Mouse (Mus musculus): ENCODE measurements around the gene Rnf20. TPM values are rescaled to one million over a fixed set of nuclear protein-coding genes. Genes with fewer than 3 reads are reported as not detected.
A peak's percentile ranks its signal among the peaks of the same experiment; 100 is the strongest.
"Not testable (repeated sequence)": the region's sequence is repeated elsewhere in the genome, so short reads cannot be mapped to it uniquely, and the experiment has no call there.

Rnf20 gene
- polyA plus RNA-seq, 1 experiment, result 46.9 TPM

- Histone ChIP-seq H3K4me1 (ENCODE audit: control insufficient read depth, insufficient read depth, low read length) (peaks cover 13% of the 10 kb centered on the region), H3K27ac (ENCODE audit: insufficient read depth, low read depth, low read length) (no peak overlapping the region), H3K4me3 (ENCODE audit: insufficient read depth, low read length) (no peak overlapping the region)
- no peak for TF ChIP-seq CTCF (IDR thresholded peaks at IDR 0.05; ENCODE audit: low read depth, low read length)
- no peak for TF ChIP-seq POLR2A (IDR thresholded peaks at IDR 0.05; ENCODE audit: borderline replicate concordance, low read depth, low read length)
Measured at GRCm38 (mm10) chr4:49604016-49604546, 27.7 kb upstream of the Rnf20 start.

GRCm38 (mm10) chr4:49604616-49605015, 27.2 kb upstream of the Rnf20 start:
- Histone ChIP-seq H3K4me3 (ENCODE audit: insufficient read depth, low read length) (no peak overlapping the region), H3K27ac (ENCODE audit: insufficient read depth, low read depth, low read length) (no peak overlapping the region), H3K4me1 (ENCODE audit: control insufficient read depth, insufficient read depth, low read length) (peaks cover 13% of the 10 kb centered on the region)
- no peak for TF ChIP-seq CTCF (IDR thresholded peaks at IDR 0.05; ENCODE audit: low read depth, low read length)
- no peak for TF ChIP-seq POLR2A (IDR thresholded peaks at IDR 0.05; ENCODE audit: borderline replicate concordance, low read depth, low read length)

GRCm38 (mm10) chr4:49605459-49605858, 26.3 kb upstream of the Rnf20 start:
- peaks cover 13% of the 10 kb centered on the region for H3K4me1 ChIP-seq (ENCODE audit: control insufficient read depth, insufficient read depth, low read length)
- H3K4me3 ChIP-seq (ENCODE audit: insufficient read depth, low read length), result no peak overlapping the region
- TF ChIP-seq CTCF (IDR thresholded peaks at IDR 0.05; ENCODE audit: low read depth, low read length) (no peak), POLR2A (IDR thresholded peaks at IDR 0.05; ENCODE audit: borderline replicate concordance, low read depth, low read length) (no peak)
- no peak overlapping the region for H3K27ac ChIP-seq (ENCODE audit: insufficient read depth, low read depth, low read length)

- H3K4me3 ChIP-seq (ENCODE audit: insufficient read depth, low read length), result no peak overlapping the region
- no peak for TF ChIP-seq POLR2A (IDR thresholded peaks at IDR 0.05; ENCODE audit: borderline replicate concordance, low read depth, low read length)
- TF ChIP-seq CTCF (IDR thresholded peaks at IDR 0.05; ENCODE audit: low read depth, low read length), result no peak
- H3K4me1 ChIP-seq (ENCODE audit: control insufficient read depth, insufficient read depth, low read length), result peaks cover 3% of the 10 kb centered on the region; the same call in 1 of the 2 replicates
- H3K27ac ChIP-seq (ENCODE audit: insufficient read depth, low read depth, low read length), result no peak overlapping the region
Measured at GRCm38 (mm10) chr4:49616924-49617323, 14.9 kb upstream of the Rnf20 start.

GRCm38 (mm10) chr4:49619861-49620260, 11.9 kb upstream of the Rnf20 start:
- not testable (repeated sequence) for H3K4me1 ChIP-seq (ENCODE audit: control insufficient read depth, insufficient read depth, low read length); H3K27ac ChIP-seq (ENCODE audit: insufficient read depth, low read depth, low read length); H3K4me3 ChIP-seq (ENCODE audit: insufficient read depth, low read length)

- Histone ChIP-seq H3K27ac (ENCODE audit: insufficient read depth, low read depth, low read length) (no peak overlapping the region), H3K4me1 (ENCODE audit: control insufficient read depth, insufficient read depth, low read length) (peaks cover 11% of the 10 kb centered on the region), H3K4me3 (ENCODE audit: insufficient read depth, low read length) (no peak overlapping the region)
- TF ChIP-seq POLR2A (IDR thresholded peaks at IDR 0.05; ENCODE audit: borderline replicate concordance, low read depth, low read length), result no peak
Measured at GRCm38 (mm10) chr4:49622272-49622671, 9.5 kb upstream of the Rnf20 start.

GRCm38 (mm10) chr4:49623916-49624315, 7.9 kb upstream of the Rnf20 start:
- no peak for TF ChIP-seq CTCF (IDR thresholded peaks at IDR 0.05; ENCODE audit: low read depth, low read length)
- no peak for TF ChIP-seq POLR2A (IDR thresholded peaks at IDR 0.05; ENCODE audit: borderline replicate concordance, low read depth, low read length)
- Histone ChIP-seq H3K4me3 (ENCODE audit: insufficient read depth, low read length) (no peak overlapping the region), H3K27ac (ENCODE audit: insufficient read depth, low read depth, low read length) (no peak overlapping the region), H3K4me1 (ENCODE audit: control insufficient read depth, insufficient read depth, low read length) (peaks cover 17% of the 10 kb centered on the region)

- not testable (repeated sequence) for H3K27ac ChIP-seq (ENCODE audit: insufficient read depth, low read depth, low read length); H3K4me3 ChIP-seq (ENCODE audit: insufficient read depth, low read length)
- H3K4me1 ChIP-seq (ENCODE audit: control insufficient read depth, insufficient read depth, low read length), result peaks cover 14% of the 10 kb centered on the region
Measured at GRCm38 (mm10) chr4:49624969-49625368, 6.8 kb upstream of the Rnf20 start.

- TF ChIP-seq CTCF (IDR thresholded peaks at IDR 0.05; ENCODE audit: low read depth, low read length) (no peak), POLR2A (IDR thresholded peaks at IDR 0.05; ENCODE audit: borderline replicate concordance, low read depth, low read length) (no peak)
- Histone ChIP-seq H3K27ac (ENCODE audit: insufficient read depth, low read depth, low read length) (no peak overlapping the region), H3K4me3 (ENCODE audit: insufficient read depth, low read length) (no peak overlapping the region), H3K4me1 (ENCODE audit: control insufficient read depth, insufficient read depth, low read length) (peaks cover 14% of the 10 kb centered on the region)
Measured at GRCm38 (mm10) chr4:49626973-49627372, 4.8 kb upstream of the Rnf20 start.

- no peak for TF ChIP-seq CTCF (IDR thresholded peaks at IDR 0.05; ENCODE audit: low read depth, low read length)
- TF ChIP-seq POLR2A (IDR thresholded peaks at IDR 0.05; ENCODE audit: borderline replicate concordance, low read depth, low read length), result no peak
- no peak overlapping the region for H3K4me3 ChIP-seq (ENCODE audit: insufficient read depth, low read length)
- no peak overlapping the region for H3K27ac ChIP-seq (ENCODE audit: insufficient read depth, low read depth, low read length)
- peaks cover 16% of the 10 kb centered on the region for H3K4me1 ChIP-seq (ENCODE audit: control insufficient read depth, insufficient read depth, low read length)
Measured at GRCm38 (mm10) chr4:49628941-49629340, 2.9 kb upstream of the Rnf20 start.

- no peak overlapping the region; the same call in 1 of the 2 replicates for H3K27ac ChIP-seq (ENCODE audit: insufficient read depth, low read depth, low read length)
- TF ChIP-seq POLR2A (IDR thresholded peaks at IDR 0.05; ENCODE audit: borderline replicate concordance, low read depth, low read length) (0 out of 2 replicates have a peak, but pooled peaks have one; percentile 63), CTCF (IDR thresholded peaks at IDR 0.05; ENCODE audit: low read depth, low read length) (no peak)
- H3K4me3 ChIP-seq (ENCODE audit: insufficient read depth, low read length), result peak overlapping the region; percentile 90
- peaks cover 8% of the 10 kb centered on the region for H3K4me1 ChIP-seq (ENCODE audit: control insufficient read depth, insufficient read depth, low read length)
Measured at GRCm38 (mm10) chr4:49632139-49632481, 304 bp downstream of the Rnf20 start.
